Mouse (Mus musculus): Measurements from ENCODE around the gene Zzef1.

DNA sequence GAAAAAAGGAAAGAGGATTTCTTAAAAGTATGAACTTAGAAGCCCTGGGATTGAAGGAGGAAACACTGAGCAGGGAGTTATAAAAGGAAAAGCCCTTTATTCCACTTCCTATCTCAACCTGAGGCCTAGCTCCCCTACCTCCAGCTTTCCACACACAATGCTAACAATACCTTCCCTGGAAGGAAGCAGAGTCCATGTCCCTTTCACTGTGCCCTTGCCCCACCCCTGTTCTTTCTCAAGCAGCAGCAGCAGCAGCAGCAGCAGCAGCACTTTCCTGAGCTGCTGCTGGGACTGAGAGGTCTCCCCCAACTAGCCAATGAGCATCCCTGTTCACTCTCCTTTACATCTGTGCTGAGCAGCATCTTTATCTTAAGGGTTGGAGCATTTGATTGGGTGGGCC, 17.1 kb upstream of the Zzef1 start:
- TF ChIP-seq EP300 (IDR thresholded peaks at IDR 0.05; ENCODE audit: low read depth) (no peak), CTCF (IDR thresholded peaks at IDR 0.05; ENCODE audit: low read depth) (no peak)

Measured in liver, embryonic 14.5 days (tissue).